Mouse (Mus musculus) heart, embryonic 12.5 days (tissue): ENCODE measurements around the gene Uqcc1. TPM values are rescaled to one million over a fixed set of nuclear protein-coding genes. Genes with fewer than 3 reads are reported as not detected.

Experiments used
- ATAC-seq: fragments of 200-750 bp; cut with Nextera tagmentation; 2 replicates; pipeline ENCODE4 v1.8.0; 2017; ENCODE audit warnings: moderate TSS enrichment, moderate library complexity; ENCODE audit not compliant: insufficient number of reproducible peaks, low FRiP score
- H3K27ac ChIP-seq: fragments of 300-500 bp; sonication (generic); 2 replicates; pipeline ENCODE4 v1.5.1; 2016; ENCODE audit warnings: mild to moderate bottlenecking, moderate library complexity; ENCODE audit not compliant: poor library complexity, severe bottlenecking
- H3K27me3 ChIP-seq: fragments of 300-500 bp; sonication (generic); replicated peaks from 2 replicates; pipeline ENCODE4 v1.6.1; 2016; ENCODE audit warnings: mild to moderate bottlenecking, moderate library complexity
- H3K36me3 ChIP-seq: fragments of 300-500 bp; sonication (generic); 2 replicates; pipeline ENCODE4 v1.6.1; 2016; ENCODE audit warnings: mild to moderate bottlenecking, moderate library complexity
- H3K4me1 ChIP-seq: fragments of 300-500 bp; sonication (generic); replicated peaks from 2 replicates; pipeline ENCODE4 v1.6.1; 2016; ENCODE audit warnings: mild to moderate bottlenecking
- H3K4me2 ChIP-seq: fragments of 300-500 bp; sonication (generic); 2 replicates; pipeline ENCODE4 v1.6.1; 2016; ENCODE audit warnings: mild to moderate bottlenecking, moderate library complexity
- H3K4me3 ChIP-seq: fragments of 300-500 bp; sonication (generic); 2 replicates; pipeline ENCODE4 v1.5.1; 2016; ENCODE audit warnings: mild to moderate bottlenecking
- H3K9ac ChIP-seq: fragments of 300-500 bp; sonication (generic); 2 replicates; pipeline ENCODE4 v1.6.1; 2016; ENCODE audit warnings: mild to moderate bottlenecking, moderate library complexity
- H3K9me3 ChIP-seq: fragments of 300-500 bp; sonication (generic); replicated peaks from 2 replicates; pipeline ENCODE4 v1.6.1; 2016; ENCODE audit warnings: mild to moderate bottlenecking, moderate library complexity
- WGBS: fragments of 180-500 bp; shearing (Covaris S2); methylation state at CpG from one replicate; pipeline ENCODE4 v1.1.7; 2016; 5-methylcytosine and 5-hydroxymethylcytosine counted together
- polyA plus RNA-seq: library from polyadenylated mRNA; unstranded; fragments of >200 nt; fragmentation: Nextera tagmentation; extraction: Ambion mirVana; gene quantifications from 2 replicates; pipeline ENCODE4 v1.2.1, GENCODE M21; 2016

Gene Uqcc1
- polyA plus RNA-seq, 1 experiment from 2014 or later: 110 TPM

- Histone ChIP-seq H3K4me3 (peak overlapping the region; percentile 83), H3K36me3 (peaks cover 28% of the 10 kb centered on the region), H3K4me2 (peak overlapping the region; percentile 79), H3K4me1 (peaks cover 18% of the 10 kb centered on the region), H3K9me3 (no peaks in the 10 kb centered on the region), H3K27me3 (no peaks in the 10 kb centered on the region), H3K27ac (peak overlapping the region; percentile 73), H3K9ac (peak overlapping the region; percentile 88)
- 1% methylated on average over 52 of the region's 52 CpGs for WGBS
- peak; percentile 33 for ATAC-seq
These were observed 104.0 kb downstream of the Uqcc1 start for GRCm38 (mm10) chr2:155825904-155826629.

- 93% methylated on average over 8 of the region's 8 CpGs for WGBS
- Histone ChIP-seq H3K36me3 (peaks cover 45% of the 10 kb centered on the region), H3K9ac (no peak overlapping the region), H3K4me3 (no peak overlapping the region), H3K4me2 (no peak overlapping the region), H3K27ac (no peak overlapping the region), H3K27me3 (no peaks in the 10 kb centered on the region), H3K4me1 (peaks cover 26% of the 10 kb centered on the region), H3K9me3 (no peaks in the 10 kb centered on the region)
- ATAC-seq: no peak
These were observed 106.4 kb downstream of the Uqcc1 start for GRCm38 (mm10) chr2:155823722-155824121.

- peaks cover 24% of the 10 kb centered on the region for H3K4me1 ChIP-seq
- H3K4me3 ChIP-seq: no peak overlapping the region
- ATAC-seq: no peak
- 92% methylated on average over 5 of the region's 5 CpGs for WGBS
- H3K27me3 ChIP-seq: no peaks in the 10 kb centered on the region
- H3K27ac ChIP-seq: no peak overlapping the region
- peaks cover 45% of the 10 kb centered on the region for H3K36me3 ChIP-seq
- H3K9me3 ChIP-seq: no peaks in the 10 kb centered on the region
- no peak overlapping the region for H3K4me2 ChIP-seq
- no peak overlapping the region for H3K9ac ChIP-seq
These were observed 109.3 kb downstream of the Uqcc1 start for GRCm38 (mm10) chr2:155820779-155821178.

- ATAC-seq: no peak
- Histone ChIP-seq H3K4me3 (peak overlapping the region; percentile 81), H3K36me3 (peaks cover 45% of the 10 kb centered on the region), H3K9ac (peak overlapping the region; percentile 95), H3K27ac (peak overlapping the region; percentile 71), H3K9me3 (no peaks in the 10 kb centered on the region), H3K4me1 (peaks cover 16% of the 10 kb centered on the region), H3K4me2 (peak overlapping the region; percentile 94), H3K27me3 (no peaks in the 10 kb centered on the region)
- WGBS: 58% methylated on average over 6 of the region's 6 CpGs
These were observed 110.5 kb downstream of the Uqcc1 start for GRCm38 (mm10) chr2:155819449-155820251.

GRCm38 (mm10) chr2:155819392-155819448 is 110.9 kb downstream of the Uqcc1 start, which contains the start of gene BC029722:
Gene BC029722 (minus strand): TSS chr2:155819426.
- Histone ChIP-seq H3K27me3 (no peaks in the 10 kb centered on the region), H3K4me2 (peak within 1 kb of the TSS; percentile 94), H3K9ac (peak within 1 kb of the TSS; percentile 95), H3K4me3 (peak within 1 kb of the TSS; percentile 81), H3K36me3 (peaks cover 45% of the 10 kb centered on the region), H3K4me1 (peaks cover 16% of the 10 kb centered on the region), H3K27ac (peak within 1 kb of the TSS; percentile 71), H3K9me3 (no peaks in the 10 kb centered on the region)
- ATAC-seq: no peak

- 3% methylated on average over 37 of the region's 37 CpGs for WGBS
- peak overlapping the region; percentile 95 for H3K9ac ChIP-seq
- peak overlapping the region; percentile 71 for H3K27ac ChIP-seq
- peak; percentile 95 for ATAC-seq
- no peaks in the 10 kb centered on the region for H3K9me3 ChIP-seq
- H3K4me2 ChIP-seq: peak overlapping the region; percentile 94
- H3K36me3 ChIP-seq: peaks cover 42% of the 10 kb centered on the region
- peaks cover 16% of the 10 kb centered on the region for H3K4me1 ChIP-seq
- 0 out of 2 replicates have a peak, but pooled peaks cover 2% of the 10 kb centered on the region for H3K27me3 ChIP-seq
- H3K4me3 ChIP-seq: peak overlapping the region; percentile 81
These were observed 111.3 kb downstream of the Uqcc1 start for GRCm38 (mm10) chr2:155818596-155819391.

- 73% methylated on average over 10 of the region's 10 CpGs for WGBS
- Histone ChIP-seq H3K4me1 (peaks cover 16% of the 10 kb centered on the region), H3K27ac (no peak overlapping the region), H3K4me3 (no peak overlapping the region), H3K9ac (peak overlapping the region; percentile 11; the same call in 1 of the 2 replicates), H3K4me2 (peak overlapping the region; percentile 94; the same call in 1 of the 2 replicates), H3K36me3 (peaks cover 30% of the 10 kb centered on the region), H3K27me3 (0 out of 2 replicates have a peak, but pooled peaks cover 4% of the 10 kb centered on the region), H3K9me3 (no peaks in the 10 kb centered on the region)
- ATAC-seq: no peak
These were observed 112.5 kb downstream of the Uqcc1 start for GRCm38 (mm10) chr2:155817301-155818245.

GRCm38 (mm10) chr2:155816179-155816578 is 113.9 kb downstream of the Uqcc1 start:
- ATAC-seq: no peak

GRCm38 (mm10) chr2:155814829-155815228 is 115.3 kb downstream of the Uqcc1 start:
- no peak overlapping the region for H3K9ac ChIP-seq
- WGBS: 33% methylated on average over 5 of the region's 5 CpGs
- H3K4me2 ChIP-seq: no peak overlapping the region
- no peak overlapping the region for H3K4me3 ChIP-seq
- no peaks in the 10 kb centered on the region for H3K9me3 ChIP-seq
- H3K4me1 ChIP-seq: peaks cover 15% of the 10 kb centered on the region
- H3K27ac ChIP-seq: no peak overlapping the region
- ATAC-seq: no peak
- H3K36me3 ChIP-seq: peaks cover 4% of the 10 kb centered on the region
- 0 out of 2 replicates have a peak, but pooled peaks cover 4% of the 10 kb centered on the region for H3K27me3 ChIP-seq

More at GRCm38 (mm10) chr2:155816179-155816578, 113.9 kb downstream of the Uqcc1 start:
- WGBS: 95% methylated on average over 1 of the region's 1 CpGs
- Histone ChIP-seq H3K4me1 (peaks cover 16% of the 10 kb centered on the region), H3K9ac (0 out of 2 replicates have a peak overlapping the region, but pooled peaks have one; percentile 25), H3K27ac (no peak overlapping the region), H3K36me3 (peaks cover 18% of the 10 kb centered on the region), H3K9me3 (no peaks in the 10 kb centered on the region), H3K27me3 (0 out of 2 replicates have a peak, but pooled peaks cover 4% of the 10 kb centered on the region), H3K4me3 (no peak overlapping the region), H3K4me2 (no peak overlapping the region)

GRCm38 (mm10) chr2:155812637-155813036 is 117.5 kb downstream of the Uqcc1 start:
- Histone ChIP-seq H3K4me1 (no peaks in the 10 kb centered on the region), H3K4me3 (no peak overlapping the region), H3K36me3 (no peaks in the 10 kb centered on the region), H3K9ac (no peak overlapping the region), H3K9me3 (no peaks in the 10 kb centered on the region), H3K27me3 (0 out of 2 replicates have a peak, but pooled peaks cover 4% of the 10 kb centered on the region), H3K4me2 (no peak overlapping the region), H3K27ac (no peak overlapping the region)
- 61% methylated on average over 4 of the region's 4 CpGs for WGBS
- no peak for ATAC-seq
